ENCODE assay signal across 32 mouse cellular contexts in genomic region chr6:142795655-142796441, GRCm38 (mm10). TPM values are rescaled to one million over a fixed set of nuclear protein-coding genes. Genes with fewer than 3 reads are reported as not detected.
A peak's percentile ranks its signal among the peaks of the same experiment; 100 is the strongest.
DNase-seq lines count a peak whose midpoint lies in the region; ATAC-seq lines count a peak whose summit lies in the region.
"Had no signal": no experiment of that assay in that cellular context is flagged by ENCODE, and none has a peak within 500 bp of the region (broad histone marks: within the 10 kb centered on the region; RNA-seq: fewer than 3 reads in every experiment).

No protein-coding gene starts in this region.

- H3K4me3 ChIP-seq in intestine, embryonic 14.5 days (ENCODE audit: low read depth, low read length): no peak overlapping the region
- H3K4me3 ChIP-seq in intestine, embryonic 16.5 days (ENCODE audit: low read length): no peak overlapping the region
- H3K4me3 ChIP-seq in lung, embryonic 15.5 days: no peak overlapping the region
- H3K4me3 ChIP-seq: erythroblast, embryonic 14.5 days; forebrain, embryonic 12.5 days; hindbrain, embryonic 12.5 days; limb, embryonic 13.5 days; midbrain, embryonic 10.5 days; midbrain, embryonic 15.5 days had no signal

- WGBS in intestine, embryonic 14.5 days: 17% methylated on average over 15 of the region's 15 CpGs
- WGBS in intestine, embryonic 16.5 days: 31% methylated on average over 15 of the region's 15 CpGs
- 24% methylated on average over 15 of the region's 15 CpGs for WGBS in lung, embryonic 15.5 days

- no peaks in the 10 kb centered on the region for H3K36me3 ChIP-seq in intestine, embryonic 14.5 days (ENCODE audit: control insufficient read depth, insufficient read depth, low read length)
- no peaks in the 10 kb centered on the region for H3K36me3 ChIP-seq in intestine, embryonic 16.5 days (ENCODE audit: control insufficient read depth, insufficient read depth, low read length)
- no peaks in the 10 kb centered on the region for H3K36me3 ChIP-seq in lung, embryonic 15.5 days
- H3K36me3 ChIP-seq: forebrain, embryonic 12.5 days; hindbrain, embryonic 12.5 days; limb, embryonic 13.5 days; midbrain, embryonic 10.5 days; midbrain, embryonic 15.5 days had no signal

- ATAC-seq in intestine, embryonic 14.5 days (replicated peaks; ENCODE audit: low FRiP score, low TSS enrichment, low read depth): peak; percentile 38; the same call in 1 of the 2 replicates
- peak; percentile 67 for ATAC-seq in intestine, embryonic 16.5 days
- ATAC-seq in lung, embryonic 15.5 days (ENCODE audit: borderline replicate concordance, extremely low read depth, low FRiP score, low TSS enrichment): peak; percentile 68; the same call in 1 of the 2 replicates
- ATAC-seq: CD4-positive, CD25-positive, alpha-beta regulatory T cell, adult 4 months; midbrain, embryonic 15.5 days had no signal

- peaks cover 30% of the 10 kb centered on the region for H3K4me1 ChIP-seq in intestine, embryonic 14.5 days (replicated peaks; ENCODE audit: control insufficient read depth, insufficient read depth, low read length)
- peaks cover 17% of the 10 kb centered on the region for H3K4me1 ChIP-seq in intestine, embryonic 16.5 days (ENCODE audit: control insufficient read depth, insufficient read depth, low read length)
- H3K4me1 ChIP-seq in lung, embryonic 15.5 days: peaks cover 10% of the 10 kb centered on the region; the same call in 1 of the 2 replicates
- H3K4me1 ChIP-seq: limb, embryonic 13.5 days had no signal

- peak overlapping the region; percentile 65 for H3K27ac ChIP-seq in intestine, embryonic 14.5 days (ENCODE audit: low read depth)
- no peak overlapping the region for H3K27ac ChIP-seq in intestine, embryonic 16.5 days (ENCODE audit: low read length)
- 0 out of 2 replicates have a peak overlapping the region, but pooled peaks have one; percentile 33 for H3K27ac ChIP-seq in lung, embryonic 15.5 days
- H3K27ac ChIP-seq: forebrain, embryonic 12.5 days; hindbrain, embryonic 12.5 days; limb, embryonic 13.5 days; midbrain, embryonic 10.5 days; midbrain, embryonic 15.5 days had no signal

- H3K27me3 ChIP-seq in intestine, embryonic 14.5 days (replicated peaks; ENCODE audit: control insufficient read depth, insufficient read depth, low read length): no peaks in the 10 kb centered on the region
- no peaks in the 10 kb centered on the region for H3K27me3 ChIP-seq in intestine, embryonic 16.5 days (replicated peaks; ENCODE audit: control insufficient read depth, insufficient read depth, low read length)
- no peaks in the 10 kb centered on the region; the same call in 1 of the 2 replicates for H3K27me3 ChIP-seq in lung, embryonic 15.5 days
- H3K27me3 ChIP-seq: hindbrain, embryonic 12.5 days; limb, embryonic 13.5 days; midbrain, embryonic 15.5 days had no signal

- H3K9me3 ChIP-seq in intestine, embryonic 14.5 days (ENCODE audit: control insufficient read depth, low read length): no peaks in the 10 kb centered on the region
- no peaks in the 10 kb centered on the region for H3K9me3 ChIP-seq in intestine, embryonic 16.5 days (ENCODE audit: control insufficient read depth, low read length)
- no peaks in the 10 kb centered on the region for H3K9me3 ChIP-seq in lung, embryonic 15.5 days
- H3K9me3 ChIP-seq: forebrain, embryonic 12.5 days; hindbrain, embryonic 12.5 days; limb, embryonic 13.5 days; midbrain, embryonic 10.5 days; midbrain, embryonic 15.5 days had no signal

- H3K4me2 ChIP-seq in intestine, embryonic 14.5 days (ENCODE audit: low read length): peak overlapping the region; percentile 27
- H3K4me2 ChIP-seq in intestine, embryonic 16.5 days (ENCODE audit: low read depth, low read length): no peak overlapping the region
- H3K4me2 ChIP-seq in lung, embryonic 15.5 days: no peak overlapping the region; the same call in 1 of the 2 replicates
- H3K4me2 ChIP-seq: forebrain, embryonic 12.5 days; heart, embryonic 11.5 days; hindbrain, embryonic 12.5 days; limb, embryonic 13.5 days; liver, embryonic 11.5 days; midbrain, embryonic 15.5 days had no signal

- no peak overlapping the region for H3K9ac ChIP-seq in intestine, embryonic 14.5 days (ENCODE audit: low read length)
- no peak overlapping the region for H3K9ac ChIP-seq in intestine, embryonic 16.5 days (ENCODE audit: low read depth, low read length)
- no peak overlapping the region for H3K9ac ChIP-seq in lung, embryonic 15.5 days
- H3K9ac ChIP-seq: forebrain, embryonic 12.5 days; hindbrain, embryonic 12.5 days; limb, embryonic 13.5 days; midbrain, embryonic 15.5 days had no signal

- intact Hi-C loops in left cerebral cortex, postnatal 14 days (cut with DNase I): no loop called here

- no peak for DNase-seq in intestine, embryonic 14.5 days (ENCODE audit: low spot score)
- peak; percentile 59 for DNase-seq in lung, postnatal 25 days (ENCODE audit: low spot score)
- no peak for DNase-seq in gastrocnemius, postnatal 10 days
- DNase-seq in adipocyte (ENCODE audit: low spot score): no peak
- no peak for DNase-seq in left cerebral cortex, postnatal 14 days (ENCODE audit: low spot score in 2 of 2)
- DNase-seq: adrenal gland, postnatal 36 days; cerebellum, adult 2 months; cerebellum, postnatal 14 days; gastrocnemius, postnatal 14 days; heart, postnatal 36 days; kidney, adult 9 months; kidney, postnatal 14 days; right cerebral cortex, adult 18-20 months; thymus, postnatal 14 days had no signal

RNA-seq across cellular contexts. Expression of gene Sult6b2, which starts 8.5 kb away (rescaled TPM):
- polyA plus RNA-seq in intestine, embryonic 14.5 days (2014; fragmentation: Nextera tagmentation; extraction: Ambion mirVana): 0.19 and 0.28 TPM in 2 replicates
- polyA plus RNA-seq in intestine, embryonic 16.5 days (2015; fragmentation: Nextera tagmentation; extraction: Ambion mirVana): 49.8 and 76.7 TPM in 2 replicates
- polyA plus RNA-seq in lung, embryonic 15.5 days (2015; fragmentation: Nextera tagmentation; extraction: Ambion mirVana): not detected in 2 replicates
- total RNA-seq in gastrocnemius, postnatal 10 days (2021): not detected
- total RNA-seq in left cerebral cortex, postnatal 14 days (2021): under 1 TPM in 1 of 2 experiments, not detected in 1; 0.15 TPM
- total RNA-seq: adrenal gland, adult 18-20 months; adrenal gland, postnatal 36 days; gastrocnemius, postnatal 14 days; granulocyte monocyte progenitor cell, adult 5-6 weeks; left cerebral cortex, adult 18-20 months; megakaryocyte progenitor cell, adult 5-6 weeks; neutrophil, adult 5-6 weeks had no signal
- polyA plus RNA-seq: CD4-positive, CD25-positive, alpha-beta regulatory T cell, adult 4 months; embryonic facial prominence, embryonic 14.5 days; erythroblast, embryonic 14.5 days; hindbrain, embryonic 12.5 days; limb, embryonic 13.5 days; midbrain, embryonic 10.5 days; urinary bladder, adult 2 months had no signal

RNA-seq across cellular contexts. Expression of gene Cmas, which starts 39.4 kb away (rescaled TPM):
- 109 and 112 TPM in 2 replicates for polyA plus RNA-seq in intestine, embryonic 14.5 days (2014; fragmentation: Nextera tagmentation; extraction: Ambion mirVana)
- 145 and 153 TPM in 2 replicates for polyA plus RNA-seq in intestine, embryonic 16.5 days (2015; fragmentation: Nextera tagmentation; extraction: Ambion mirVana)
- polyA plus RNA-seq in lung, embryonic 15.5 days (2015; fragmentation: Nextera tagmentation; extraction: Ambion mirVana): 68.3 and 68.9 TPM in 2 replicates
- 10 to 100 TPM; 29.6 to 34.2 TPM for total RNA-seq in gastrocnemius, postnatal 10 days (2021)
- 100 to 1,000 TPM; 127 TPM for total RNA-seq in left cerebral cortex, postnatal 14 days (2021)

Comparison
In these comparisons a context has a peak if more than half of its experiments do, and no peak if none do; other contexts are left out.
1. RNA of gene Sult6b2, which starts 8.5 kb away (polyA plus RNA-seq): 49.8 to 76.7 TPM in intestine, embryonic 16.5 days; 0.19 to 0.28 TPM in intestine, embryonic 14.5 days and not detected in lung, embryonic 15.5 days; every median in the first group is over 10 times any median in the second.
2. Peak in every context shown above with its lines, with median percentiles within 50 percentile points of each other: ATAC-seq.